Mouse (Mus musculus) G1E (cell line): ENCODE measurements around the gene Hist2h2aa2.

Experiments used
- CTCF ChIP-seq: IDR thresholded peaks from 2 replicates; pipeline ENCODE4 v1.5.1; 2012; ENCODE audit warnings: low read depth, low read length, inconsistent platforms, mixed read lengths
- GATA1 ChIP-seq: IDR thresholded peaks from 2 replicates; pipeline ENCODE4 v1.6.1; 2012; ENCODE audit warnings: borderline replicate concordance, low read length, inconsistent platforms, mixed read lengths
- GATA2 ChIP-seq: IDR thresholded peaks from 2 replicates; pipeline ENCODE4 v1.6.1; 2012; ENCODE audit warnings: low read depth, low read length, inconsistent platforms, borderline replicate concordance
- POLR2AphosphoS5 ChIP-seq: IDR thresholded peaks from 2 replicates; pipeline ENCODE4 v1.6.1; 2012; ENCODE audit warnings: low read depth, low read length, inconsistent platforms; ENCODE audit not compliant: insufficient replicate concordance
- TAL1 ChIP-seq: conservative IDR thresholded peaks from 2 replicates; pipeline ENCODE4 v1.6.1; 2012; ENCODE audit warnings: low read depth, low read length, inconsistent platforms, mixed read lengths

DNA sequence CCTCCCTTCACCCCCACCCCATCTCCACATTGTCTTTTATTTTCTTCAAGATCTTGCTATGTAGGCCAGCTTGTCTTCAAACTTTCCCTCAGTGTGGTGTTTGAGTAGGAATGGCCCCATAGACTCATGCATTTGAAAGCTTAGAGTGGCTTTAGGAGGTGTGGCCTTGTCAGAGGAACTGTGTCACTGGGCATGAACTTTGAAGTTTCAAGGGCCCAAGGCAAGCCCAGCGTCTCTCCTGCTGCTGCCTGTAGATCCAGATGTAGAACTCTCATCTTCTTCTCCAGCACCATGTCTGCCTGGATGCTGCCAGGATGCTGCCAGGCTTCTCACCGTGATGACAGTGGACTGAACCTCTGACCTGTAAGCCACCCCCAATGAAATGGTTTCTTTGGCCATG is 11.2 kb downstream of the Hist2h2aa2 start:
- TF ChIP-seq CTCF (no peak), GATA1 (no peak), POLR2AphosphoS5 (no peak), GATA2 (no peak), TAL1 (no peak)
